Comparison of ENCODE assay signal across 26 mouse cellular contexts in genomic region chr6:141241809-141242208, GRCm38 (mm10). TPM values are rescaled to one million over a fixed set of nuclear protein-coding genes. Genes with fewer than 3 reads are reported as not detected.
"Had no signal": no experiment of that assay in that cellular context is flagged by ENCODE, and none has a peak within 500 bp of the region (broad histone marks: within the 10 kb centered on the region; RNA-seq: fewer than 3 reads in every experiment).

No protein-coding gene starts in this region.

- DNase-seq: gastrocnemius, adult 2 months; gastrocnemius, postnatal 10 days; gastrocnemius, postnatal 25 days; heart, adult 2 months; heart, postnatal 10 days; heart, postnatal 4 days; kidney, adult 11 months; kidney, adult 2 months; kidney, adult 9 months; kidney, postnatal 14 days; kidney, postnatal 36 days; layer of hippocampus, adult 9-11 months; layer of hippocampus, postnatal 36 days; left cerebral cortex, postnatal 4 days had no signal

- H3K36me3 ChIP-seq: hindbrain, embryonic 10.5 days; hindbrain, embryonic 12.5 days; kidney, embryonic 15.5 days; limb, embryonic 13.5 days; limb, embryonic 15.5 days had no signal

- H3K4me1 ChIP-seq: heart, embryonic 12.5 days; hindbrain, embryonic 10.5 days; hindbrain, embryonic 12.5 days; kidney, embryonic 15.5 days had no signal

- ATAC-seq: forebrain, embryonic 16.5 days; hindbrain, embryonic 16.5 days; inflammation-experienced regulatory T-cells, adult 6 months had no signal

- H3K9ac ChIP-seq: heart, embryonic 12.5 days; hindbrain, embryonic 14.5 days; kidney, embryonic 15.5 days; limb, embryonic 13.5 days; limb, embryonic 15.5 days had no signal

- H3K9me3 ChIP-seq: heart, embryonic 12.5 days; hindbrain, embryonic 10.5 days; hindbrain, embryonic 12.5 days; kidney, embryonic 15.5 days; limb, embryonic 13.5 days; limb, embryonic 15.5 days had no signal

- H3K27ac ChIP-seq: gastrocnemius, adult 2 months; heart, adult 2 months; hindbrain, embryonic 10.5 days; hindbrain, embryonic 12.5 days; hindbrain, embryonic 14.5 days; kidney, embryonic 15.5 days; kidney, postnatal 0 days; limb, embryonic 13.5 days; limb, embryonic 15.5 days had no signal

- H3K27me3 ChIP-seq: heart, embryonic 12.5 days; hindbrain, embryonic 12.5 days; kidney, embryonic 15.5 days; limb, embryonic 15.5 days had no signal

- H3K4me2 ChIP-seq: heart, embryonic 12.5 days; hindbrain, embryonic 12.5 days; hindbrain, embryonic 14.5 days; kidney, embryonic 15.5 days; limb, embryonic 13.5 days; limb, embryonic 15.5 days; liver, embryonic 11.5 days had no signal

- H3K4me3 ChIP-seq: gastrocnemius, adult 2 months; heart, adult 2 months; heart, embryonic 12.5 days; hindbrain, embryonic 10.5 days; hindbrain, embryonic 12.5 days; kidney, embryonic 15.5 days; limb, embryonic 13.5 days; limb, embryonic 15.5 days had no signal

RNA-seq across cellular contexts. Expression of gene Pde3a, which starts 7.3 kb away (rescaled TPM):
- polyA plus RNA-seq: inflammation-experienced regulatory T-cells, adult 6 months had no signal
